27 mouse cellular contexts compared by ENCODE assay signal in genomic region chr7:113963766-113964165, GRCm38 (mm10).
DNase-seq lines count a peak whose midpoint lies in the region; ATAC-seq lines count a peak whose summit lies in the region.
"Had no signal": no experiment of that assay in that cellular context is flagged by ENCODE, and none has a peak within 500 bp of the region (broad histone marks: within the 10 kb centered on the region; RNA-seq: fewer than 3 reads in every experiment).

No protein-coding gene starts in this region.

- H3K4me2 ChIP-seq in heart, embryonic 11.5 days = no peak overlapping the region
- H3K4me2 ChIP-seq: embryonic facial prominence, embryonic 15.5 days; forebrain, embryonic 12.5 days; hindbrain, embryonic 14.5 days; limb, embryonic 12.5 days; liver, embryonic 15.5 days; midbrain, embryonic 12.5 days had no signal

- no peak overlapping the region for H3K27ac ChIP-seq in heart, embryonic 11.5 days (ENCODE audit: low read depth, low read length)
- H3K27ac ChIP-seq: embryonic facial prominence, embryonic 15.5 days; forebrain, embryonic 12.5 days; heart, embryonic 10.5 days; hindbrain, embryonic 14.5 days; left cerebral cortex, adult 2 months; limb, embryonic 12.5 days; liver, embryonic 15.5 days; midbrain, embryonic 12.5 days had no signal

- H3K4me3 ChIP-seq in heart, embryonic 11.5 days (ENCODE audit: low read depth, low read length) = no peak overlapping the region
- H3K4me3 ChIP-seq: embryonic facial prominence, embryonic 15.5 days; forebrain, embryonic 12.5 days; heart, embryonic 10.5 days; left cerebral cortex, adult 2 months; limb, embryonic 12.5 days; liver, embryonic 15.5 days; megakaryocyte, embryonic 14.5 days; midbrain, embryonic 12.5 days had no signal

- no peaks in the 10 kb centered on the region for H3K36me3 ChIP-seq in heart, embryonic 11.5 days (ENCODE audit: control insufficient read depth, insufficient read depth, low read length)
- H3K36me3 ChIP-seq: embryonic facial prominence, embryonic 15.5 days; forebrain, embryonic 12.5 days; heart, embryonic 10.5 days; limb, embryonic 12.5 days; liver, embryonic 15.5 days; midbrain, embryonic 12.5 days had no signal

- 0 out of 2 replicates have a peak, but pooled peaks cover 6% of the 10 kb centered on the region for H3K4me1 ChIP-seq in heart, embryonic 11.5 days (ENCODE audit: control insufficient read depth, insufficient read depth, low read length)
- H3K4me1 ChIP-seq: forebrain, embryonic 12.5 days; liver, embryonic 15.5 days; megakaryocyte, embryonic 14.5 days; midbrain, embryonic 12.5 days had no signal

- peak; percentile 23 for DNase-seq in adrenal gland, postnatal 14 days
- DNase-seq in adrenal gland, adult 18-20 months (ENCODE audit: low spot score in 2 of 2) = no peak
- DNase-seq in heart, adult 8-10 months (ENCODE audit: low spot score) = peak; percentile 31
- DNase-seq in lung, postnatal 10 days = peak; percentile 31
- no peak for DNase-seq in lung, postnatal 14 days
- no peak for DNase-seq in layer of hippocampus, postnatal 25 days (ENCODE audit: extremely low spot score in 1 of 2, low spot score in 1 of 2)
- DNase-seq: adrenal gland, adult 8-10 months; cerebellum, adult 11 months; cerebellum, adult 9-10 months; embryo, embryonic 11 days; gastrocnemius, postnatal 25 days; kidney, adult 9 months; kidney, postnatal 25 days; thymus, postnatal 14 days had no signal

- WGBS in heart, embryonic 11.5 days (ENCODE audit: insufficient replicate concordance) = 69% methylated on average over 4 of the region's 4 CpGs

- no peaks in the 10 kb centered on the region for H3K9me3 ChIP-seq in heart, embryonic 11.5 days (replicated peaks; ENCODE audit: control insufficient read depth, low read length)
- H3K9me3 ChIP-seq: embryonic facial prominence, embryonic 15.5 days; forebrain, embryonic 12.5 days; heart, embryonic 10.5 days; limb, embryonic 12.5 days; liver, embryonic 15.5 days; megakaryocyte, embryonic 14.5 days; midbrain, embryonic 12.5 days had no signal

- H3K27me3 ChIP-seq in heart, embryonic 11.5 days (ENCODE audit: control insufficient read depth, insufficient read depth, low read length) = no peaks in the 10 kb centered on the region
- H3K27me3 ChIP-seq: CH12.LX; embryonic facial prominence, embryonic 15.5 days; forebrain, embryonic 12.5 days; limb, embryonic 12.5 days; liver, embryonic 15.5 days; midbrain, embryonic 12.5 days had no signal

- H3K9ac ChIP-seq in heart, embryonic 11.5 days (ENCODE audit: low read depth, low read length) = no peak overlapping the region
- H3K9ac ChIP-seq: embryonic facial prominence, embryonic 15.5 days; forebrain, embryonic 12.5 days; hindbrain, embryonic 14.5 days; limb, embryonic 12.5 days; liver, embryonic 15.5 days; midbrain, embryonic 12.5 days had no signal

- ATAC-seq in heart, embryonic 11.5 days (replicated peaks; ENCODE audit: insufficient number of reproducible peaks, low FRiP score, low TSS enrichment) = no peak
- ATAC-seq: activated CD4-positive, CD25-positive, alpha-beta regulatory T cell, adult 4 months; intestine, postnatal 0 days had no signal

Comparison
In these comparisons a context has a peak if more than half of its experiments do, and no peak if none do; other contexts are left out.
1. DNase-seq: peak in adrenal gland, postnatal 14 days (single experiment), heart, adult 8-10 months (single experiment) and lung, postnatal 10 days (single experiment); none in adrenal gland, adult 18-20 months (0 of 2), lung, postnatal 14 days (single experiment) and layer of hippocampus, postnatal 25 days (0 of 2).